Mouse (Mus musculus): Measurements from ENCODE around the gene Rbpj.

GRCm38 (mm10) chr5:53427411-53427810 lies 38.5 kb upstream of the Rbpj start:
- TF ChIP-seq EP300 (IDR thresholded peaks at IDR 0.05; ENCODE audit: low read depth) (no peak), CTCF (IDR thresholded peaks at IDR 0.05; ENCODE audit: low read depth) (no peak)
